Mouse (Mus musculus) heart, postnatal 36 days (tissue): ENCODE measurements around the gene a. TPM values are rescaled to one million over a fixed set of nuclear protein-coding genes. Genes with fewer than 3 reads are reported as not detected.

Source experiments
- DNase-seq, 2 experiments: peaks; one replicate each; pipeline ENCODE4 v3.0.0; 2021 to 2022
- intact Hi-C: fragments of 180-260 bp; cut with DNase I; formaldehyde crosslinking; loops from one replicate; pipeline ENCODE4 v1.15.1; 2025
- total RNA-seq, 2 experiments: library from RNA; stranded (reverse); gene quantifications; 2 replicates each; pipeline ENCODE4 v1.2.3; 2021

a gene
- total RNA-seq = not detected

- intact Hi-C loops = loop anchor here (2.0 to 5.0 kb wide), 3 partner anchors 64 to 134 kb away; partner anchors contain the start of gene Eif2s2
Measured at GRCm38 (mm10) chr2:154790656-154791483, at the start of gene a, which contains the start of gene Raly. Gene a, plus strand, starts transcription at chr2:154791402. Gene Raly, plus strand, starts transcription at chr2:154791096.

DNA sequence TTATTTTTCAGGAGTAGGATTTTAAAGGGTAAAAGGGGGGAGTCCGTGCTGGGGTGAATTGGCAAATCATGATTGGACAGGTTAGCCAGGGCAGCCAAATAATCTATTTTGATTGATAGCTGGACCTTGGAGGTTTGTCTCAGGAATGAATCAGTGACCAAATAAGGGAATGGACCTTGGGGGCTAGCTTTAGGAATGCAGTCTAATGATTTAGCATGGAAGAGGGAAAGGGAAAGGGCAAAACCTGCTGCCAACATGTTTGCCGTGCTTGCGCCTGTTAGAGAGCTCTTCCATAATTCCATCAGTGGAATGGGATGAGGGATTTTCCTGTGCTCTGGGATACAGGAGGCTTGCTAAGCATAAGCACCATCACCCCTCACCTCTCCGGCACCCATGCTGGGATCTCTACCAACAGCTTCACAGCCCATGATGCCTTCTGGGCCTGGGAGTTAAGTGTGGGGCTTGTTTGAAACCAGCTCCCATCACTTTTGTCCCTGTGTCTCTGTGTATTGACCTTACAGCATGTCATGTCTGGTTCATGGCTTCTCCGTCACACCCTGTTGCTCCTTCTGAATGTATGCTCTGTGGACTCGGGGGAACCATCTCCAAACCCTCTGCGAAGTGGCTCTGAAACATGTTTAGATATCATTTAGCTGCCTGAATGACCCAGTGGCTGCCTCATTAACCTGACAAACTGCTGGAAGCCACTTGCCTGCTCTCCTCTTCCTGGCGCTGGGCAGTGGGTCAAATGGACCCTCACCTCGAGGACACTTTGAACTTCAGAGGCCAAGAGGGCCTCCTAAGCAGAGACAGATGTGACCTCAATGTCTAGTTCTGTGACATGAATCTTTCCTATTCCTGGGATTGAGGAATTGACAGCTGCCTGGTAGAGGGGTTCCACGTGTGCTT, 48.0 kb upstream of the a start:
- DNase-seq = no peak
- intact Hi-C loops = no loop called here

More at GRCm38 (mm10) chr2:154790656-154791483, at the start of gene a, which contains the start of gene Raly:
- peak; percentile 91 to 94 for DNase-seq

- intact Hi-C loops = no loop called here
- no peak for DNase-seq
Measured at GRCm38 (mm10) chr2:154743915-154744314, 47.3 kb upstream of the a start.

GRCm38 (mm10) chr2:154748383-154748782, 42.8 kb upstream of the a start:
- DNase-seq = no peak
- intact Hi-C loops = no loop called here

DNA sequence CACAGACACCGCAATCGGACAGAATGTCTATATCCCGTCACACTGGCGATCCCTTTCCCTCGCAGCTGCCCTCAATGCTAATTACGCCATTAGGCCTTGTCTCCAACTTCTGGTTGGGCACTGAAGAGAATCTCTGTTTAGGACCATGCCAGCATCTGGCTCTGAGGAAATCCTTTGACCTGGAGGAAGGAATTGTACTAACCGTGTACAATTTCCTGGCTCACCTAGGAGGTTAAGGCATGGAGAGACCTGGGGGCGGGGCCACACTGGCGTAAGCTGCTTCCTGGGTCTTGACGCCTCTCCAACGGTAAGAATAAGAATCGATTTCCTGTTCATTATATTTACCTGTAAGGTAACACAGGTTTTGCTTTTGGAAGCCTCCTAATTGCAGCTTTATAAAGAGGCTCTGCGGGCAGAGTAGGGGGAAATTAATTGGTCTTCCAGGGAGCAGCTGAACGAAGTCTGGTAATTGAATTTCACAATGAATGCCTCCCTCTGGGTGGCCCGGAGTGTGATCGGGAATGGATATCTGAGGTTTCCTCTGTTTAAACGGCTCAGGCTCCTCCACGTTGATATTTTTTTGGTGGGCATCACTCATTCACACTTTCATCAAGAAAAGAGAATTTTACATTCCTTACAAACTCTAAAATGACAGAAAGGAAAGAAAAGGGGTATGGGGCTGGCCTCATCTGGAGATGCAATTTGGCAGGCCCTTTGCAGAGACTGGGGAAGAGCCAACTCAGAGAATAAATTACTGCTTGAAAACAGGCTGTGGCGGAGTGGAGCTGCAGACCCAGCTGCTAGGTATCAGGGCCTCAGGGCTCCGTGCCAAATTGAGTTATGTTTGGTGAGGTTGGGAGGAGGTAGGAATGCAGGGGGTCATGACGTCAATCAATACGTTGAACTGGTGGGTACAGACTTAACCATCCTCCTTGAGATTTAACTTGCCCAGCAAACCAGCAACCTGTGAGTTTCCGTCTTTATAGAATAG, 41.9 kb upstream of the a start:
- intact Hi-C loops = no loop called here
- no peak for DNase-seq

DNA sequence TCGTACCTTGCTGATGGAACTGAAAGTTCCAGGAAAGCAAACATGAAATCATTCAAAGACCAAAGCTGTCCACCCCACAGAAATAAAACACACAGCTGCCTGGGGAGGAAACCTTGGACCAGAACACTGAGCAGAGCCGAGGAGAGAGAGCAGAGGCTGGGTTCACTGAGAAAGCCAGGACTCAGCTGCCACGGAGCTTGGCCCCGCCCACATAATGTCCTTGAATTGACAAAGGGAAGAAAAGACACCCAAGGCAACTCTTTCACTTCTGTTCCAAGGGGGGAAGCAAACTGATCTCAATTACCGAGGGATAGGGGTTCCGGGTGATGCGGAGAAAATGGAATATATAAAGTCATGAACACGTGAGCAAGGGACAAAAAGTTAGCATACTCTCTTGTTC, 39.3 kb upstream of the a start:
- no peak for DNase-seq

DNA sequence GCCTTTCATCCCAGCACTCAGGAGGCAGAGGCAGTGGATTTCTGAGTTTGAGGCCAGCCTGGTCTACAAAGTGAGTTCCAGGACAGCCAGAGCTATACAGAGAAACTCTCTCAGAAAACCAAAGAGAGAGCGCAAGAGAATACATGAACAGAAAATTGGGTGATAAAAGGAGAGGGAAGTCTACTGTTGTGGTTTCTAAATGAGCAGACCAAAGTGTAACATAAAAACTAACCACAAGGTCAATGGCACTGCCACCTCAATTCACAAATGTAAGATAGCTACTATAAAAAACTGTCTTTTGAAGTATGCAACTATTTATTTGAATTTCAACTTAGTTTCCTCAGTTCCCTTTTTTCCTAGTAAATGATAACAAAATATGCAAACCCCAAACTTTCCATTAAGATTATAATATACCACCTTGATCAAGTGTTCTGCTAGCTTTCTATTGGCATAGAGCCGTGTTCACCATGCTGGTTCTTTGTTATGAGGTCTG, 37.1 kb upstream of the a start:
- DNase-seq = no peak
- intact Hi-C loops = no loop called here

More for the DNA sequence above, 39.3 kb upstream of the a start:
- intact Hi-C loops = no loop called here

- intact Hi-C loops = no loop called here
Measured at GRCm38 (mm10) chr2:154755791-154756190, 35.4 kb upstream of the a start.

GRCm38 (mm10) chr2:154757691-154758090, 33.5 kb upstream of the a start:
- DNase-seq = no peak
- intact Hi-C loops = no loop called here

More at GRCm38 (mm10) chr2:154755791-154756190, 35.4 kb upstream of the a start:
- DNase-seq = no peak

GRCm38 (mm10) chr2:154758454-154758853, 32.7 kb upstream of the a start:
- intact Hi-C loops = no loop called here
- no peak for DNase-seq

- no peak for DNase-seq
- intact Hi-C loops = no loop called here
Measured at GRCm38 (mm10) chr2:154763226-154763625, 28.0 kb upstream of the a start.

GRCm38 (mm10) chr2:154764828-154765497, 26.2 kb upstream of the a start:
- intact Hi-C loops = no loop called here
- no peak for DNase-seq

DNA sequence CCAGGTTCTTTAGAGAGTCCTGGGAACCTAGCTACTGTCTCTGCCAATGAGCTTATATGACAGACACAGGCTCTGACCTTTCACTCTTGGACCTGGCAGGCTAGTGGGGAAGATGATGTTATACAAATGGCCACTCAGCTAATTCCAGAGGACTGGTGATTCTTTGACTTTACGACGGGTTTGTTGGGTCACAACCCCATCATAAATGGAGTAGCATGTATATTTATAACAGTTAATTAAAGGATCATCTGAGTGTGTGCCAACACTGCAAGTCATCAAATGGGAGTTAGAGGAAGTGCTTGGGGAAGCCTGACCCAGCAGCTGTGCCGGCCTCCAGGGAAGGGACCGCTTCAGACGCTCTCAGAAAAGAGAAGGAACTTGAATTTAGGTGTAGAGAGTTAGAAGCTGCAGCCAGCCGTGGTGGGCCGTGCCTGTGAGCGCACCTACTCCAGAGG, 25.6 kb upstream of the a start:
- no peak for DNase-seq
- intact Hi-C loops = no loop called here

DNA sequence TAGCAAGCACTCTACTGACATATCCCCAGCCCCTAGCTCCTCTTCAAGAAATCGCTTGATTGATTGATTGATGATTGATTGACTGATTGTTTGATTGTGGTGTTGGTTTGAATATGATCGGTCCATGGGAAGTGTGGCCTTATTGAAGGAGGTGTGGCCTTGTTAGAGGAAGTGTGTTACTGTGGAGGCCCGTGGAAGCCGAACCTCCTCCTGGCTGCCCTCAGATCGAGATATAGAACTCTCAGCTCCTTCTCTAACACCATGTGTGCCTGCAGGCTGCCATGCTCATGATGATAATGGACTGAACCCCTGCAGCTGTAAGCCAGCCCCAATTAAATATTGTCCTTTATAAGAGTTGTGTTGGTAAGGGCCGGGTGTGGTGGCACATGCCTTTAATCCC, 24.2 kb upstream of the a start:
- intact Hi-C loops = no loop called here
- no peak for DNase-seq

GRCm38 (mm10) chr2:154769930-154770329, 21.3 kb upstream of the a start, which contains the start of gene Gm14214:
Gene Gm14214, minus strand, starts transcription at chr2:154770030.
- intact Hi-C loops = no loop called here
- DNase-seq = no peak

- intact Hi-C loops = no loop called here
Measured at GRCm38 (mm10) chr2:154771604-154772003, 19.6 kb upstream of the a start.

GRCm38 (mm10) chr2:154774032-154774431, 17.2 kb upstream of the a start:
- intact Hi-C loops = no loop called here

More at GRCm38 (mm10) chr2:154771604-154772003, 19.6 kb upstream of the a start:
- DNase-seq = no peak

GRCm38 (mm10) chr2:154776496-154776895, 14.7 kb upstream of the a start:
- DNase-seq = no peak
- intact Hi-C loops = no loop called here

More at GRCm38 (mm10) chr2:154774032-154774431, 17.2 kb upstream of the a start:
- DNase-seq = no peak

- intact Hi-C loops = loop anchor here (5.0 kb wide), 1 partner anchor 42 kb away; no protein-coding TSS in a partner anchor
- no peak for DNase-seq
Measured at GRCm38 (mm10) chr2:154779648-154780047, 11.6 kb upstream of the a start.
